Mouse (Mus musculus): ENCODE measurements around the gene Hmces.

DNA sequence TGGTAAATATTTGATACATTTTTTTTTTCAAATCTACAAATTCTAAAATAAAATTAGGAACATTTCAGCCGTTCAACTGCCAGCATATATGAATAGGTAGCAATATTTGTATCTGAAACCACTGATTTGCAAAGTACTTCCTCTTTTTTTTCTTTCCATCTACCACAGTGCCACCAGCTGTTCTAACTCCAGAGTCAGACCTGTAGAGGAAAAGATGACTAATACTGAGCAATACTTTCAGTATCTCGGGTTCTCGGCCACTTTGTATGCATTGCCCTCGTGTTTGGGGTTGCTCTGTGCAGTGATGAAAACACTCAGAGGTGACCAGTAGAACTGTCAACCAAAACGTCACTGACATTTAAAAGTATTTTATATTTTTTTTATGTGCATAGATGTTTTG is 2.2 kb downstream of the Hmces start:
- TF ChIP-seq POLR2A (IDR thresholded peaks at IDR 0.05; ENCODE audit: control insufficient read depth, low read depth, low read length) = no peak
- no peak for TF ChIP-seq CTCF (IDR thresholded peaks at IDR 0.05; ENCODE audit: control insufficient read depth, insufficient read depth, insufficient replicate concordance, low read depth, low read length)

Data from testis, adult 2 months (tissue).